Comparison of ENCODE assay signal across 11 mouse cellular contexts in the genomic region with DNA sequence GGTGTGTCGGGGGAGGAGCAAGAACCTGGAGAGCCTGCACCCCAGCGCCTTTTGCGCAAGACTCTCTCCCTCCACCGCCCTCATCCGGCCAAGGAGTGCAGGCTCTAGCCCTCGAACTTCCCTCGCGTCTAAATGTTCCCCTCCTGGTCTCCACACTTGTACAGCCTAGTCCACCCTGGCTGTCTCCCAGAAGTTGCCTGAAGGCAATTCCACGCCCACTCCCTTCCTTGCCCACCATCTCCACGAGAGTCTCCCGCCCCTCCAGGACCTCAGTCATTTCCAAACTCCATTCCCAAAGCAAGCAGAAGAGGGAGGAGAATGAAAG. TPM values are rescaled to one million over a fixed set of nuclear protein-coding genes. Genes with fewer than 3 reads are reported as not detected.
DNase-seq lines count a peak whose midpoint lies in the region; ATAC-seq and TF ChIP-seq lines count a peak whose summit lies in the region.
"Had no signal": no experiment of that assay in that cellular context is flagged by ENCODE, and none has a peak within 500 bp of the region (broad histone marks: within the 10 kb centered on the region; RNA-seq: fewer than 3 reads in every experiment).

No protein-coding gene starts in this region.

- peak; percentile 28; the same call in 1 of the 2 replicates for TF ChIP-seq CTCF in brain, embryonic 14.5 days (IDR thresholded peaks at IDR 0.05; ENCODE audit: borderline replicate concordance, extremely low read depth, insufficient read depth, insufficient read length)
- TF ChIP-seq CTCF in gastrocnemius, adult 2 months (IDR thresholded peaks at IDR 0.05): no peak

- no peak overlapping the region for H3K4me3 ChIP-seq in kidney, embryonic 15.5 days (replicated peaks)
- peak overlapping the region; percentile 80 for H3K4me3 ChIP-seq in forebrain, embryonic 12.5 days (replicated peaks)
- no peak overlapping the region for H3K4me3 ChIP-seq in midbrain, embryonic 16.5 days (ENCODE audit: low read depth, low read length)
- no peak overlapping the region for H3K4me3 ChIP-seq in gastrocnemius, adult 2 months

- peaks cover 42% of the 10 kb centered on the region for H3K4me1 ChIP-seq in kidney, embryonic 15.5 days
- H3K4me1 ChIP-seq in forebrain, embryonic 12.5 days: peaks cover 47% of the 10 kb centered on the region
- no peaks in the 10 kb centered on the region for H3K4me1 ChIP-seq in midbrain, embryonic 16.5 days (ENCODE audit: control insufficient read depth, insufficient read depth, low read length)

- intact Hi-C loops in gastrocnemius, adult 2 months (cut with DNase I): no loop called here

- DNase-seq in kidney, adult 9 months: no peak
- peak; percentile 44 for DNase-seq in brain, embryonic 14.5 days (ENCODE audit: low read depth)
- no peak for DNase-seq in gastrocnemius, adult 2 months
- DNase-seq in right cerebral cortex, postnatal 10 days (ENCODE audit: low spot score in 2 of 2): no peak
- DNase-seq in left cerebral cortex, adult 9 months (ENCODE audit: low spot score in 2 of 2): no peak
- DNase-seq: adrenal gland, adult 2 months; layer of hippocampus, adult 9-11 months had no signal

- no peak overlapping the region for H3K27ac ChIP-seq in kidney, embryonic 15.5 days
- no peak overlapping the region for H3K27ac ChIP-seq in forebrain, embryonic 12.5 days
- H3K27ac ChIP-seq in midbrain, embryonic 16.5 days (ENCODE audit: low read length): no peak overlapping the region
- no peak overlapping the region for H3K27ac ChIP-seq in gastrocnemius, adult 2 months

- no peak for TF ChIP-seq POLR2A in brain, embryonic 14.5 days (IDR thresholded peaks at IDR 0.05; ENCODE audit: borderline replicate concordance, extremely low read depth, insufficient read depth, insufficient read length, poor library complexity, severe bottlenecking)

- peak; percentile 30; the same call in 1 of the 2 replicates for ATAC-seq in kidney, embryonic 15.5 days (replicated peaks; ENCODE audit: low FRiP score)
- ATAC-seq in forebrain, embryonic 12.5 days (ENCODE audit: low FRiP score): peak; percentile 15; the same call in 1 of the 2 replicates
- 0 out of 2 replicates have a peak, but pooled peaks have one; percentile 31 for ATAC-seq in midbrain, embryonic 16.5 days

- no peaks in the 10 kb centered on the region for H3K9me3 ChIP-seq in kidney, embryonic 15.5 days (replicated peaks)
- no peaks in the 10 kb centered on the region for H3K9me3 ChIP-seq in forebrain, embryonic 12.5 days
- no peaks in the 10 kb centered on the region for H3K9me3 ChIP-seq in midbrain, embryonic 16.5 days (replicated peaks; ENCODE audit: control insufficient read depth, low read length, poor library complexity, severe bottlenecking)

- H3K4me2 ChIP-seq in kidney, embryonic 15.5 days: no peak overlapping the region
- peak overlapping the region; percentile 73 for H3K4me2 ChIP-seq in forebrain, embryonic 12.5 days
- no peak overlapping the region; the same call in 1 of the 2 replicates for H3K4me2 ChIP-seq in midbrain, embryonic 16.5 days (ENCODE audit: low read length)

- peaks cover 100% of the 10 kb centered on the region for H3K27me3 ChIP-seq in kidney, embryonic 15.5 days
- peaks cover 93% of the 10 kb centered on the region for H3K27me3 ChIP-seq in forebrain, embryonic 12.5 days
- H3K27me3 ChIP-seq in midbrain, embryonic 16.5 days (ENCODE audit: control insufficient read depth, insufficient read depth, low read depth, low read length): peaks cover 75% of the 10 kb centered on the region

- H3K9ac ChIP-seq in kidney, embryonic 15.5 days: no peak overlapping the region
- no peak overlapping the region for H3K9ac ChIP-seq in forebrain, embryonic 12.5 days
- H3K9ac ChIP-seq in midbrain, embryonic 16.5 days (ENCODE audit: low read depth, low read length): no peak overlapping the region

- WGBS in kidney, embryonic 15.5 days: 1% methylated on average over 11 of the region's 11 CpGs
- WGBS in forebrain, embryonic 12.5 days: 2% methylated on average over 11 of the region's 11 CpGs
- 2% methylated on average over 10 of the region's 11 CpGs for WGBS in midbrain, embryonic 16.5 days

- no peaks in the 10 kb centered on the region for H3K36me3 ChIP-seq in kidney, embryonic 15.5 days
- no peaks in the 10 kb centered on the region for H3K36me3 ChIP-seq in forebrain, embryonic 12.5 days (replicated peaks)
- no peaks in the 10 kb centered on the region for H3K36me3 ChIP-seq in midbrain, embryonic 16.5 days (ENCODE audit: control insufficient read depth, insufficient read depth, low read length)

RNA-seq across cellular contexts. Expression of gene Pax6, which starts 1.1 kb away (rescaled TPM):
- polyA plus RNA-seq in kidney, embryonic 15.5 days (2015; fragmentation: Nextera tagmentation; extraction: Ambion mirVana): 0.18 and 0.19 TPM in 2 replicates
- polyA plus RNA-seq in brain, embryonic 14.5 days (2012; rRNA removed): 63.3 and 76.2 TPM in 2 replicates
- polyA plus RNA-seq in forebrain, embryonic 12.5 days (2016; fragmentation: Nextera tagmentation; extraction: Ambion mirVana): 110 and 111 TPM in 2 replicates
- polyA plus RNA-seq in midbrain, embryonic 16.5 days (2015; fragmentation: Nextera tagmentation; extraction: Ambion mirVana): 17.4 and 25.7 TPM in 2 replicates
- total RNA-seq in gastrocnemius, adult 2 months (2021): not detected
- total RNA-seq: adrenal gland, adult 2 months had no signal
- polyA plus RNA-seq: adrenal gland, adult 2 months; heart, embryonic 16.5 days had no signal

Comparison
In these comparisons a context has a peak if more than half of its experiments do, and no peak if none do; other contexts are left out.
1. RNA of gene Pax6, which starts 1.1 kb away (polyA plus RNA-seq): 110 to 111 TPM in forebrain, embryonic 12.5 days, 63.3 to 76.2 TPM in brain, embryonic 14.5 days and 17.4 to 25.7 TPM in midbrain, embryonic 16.5 days; 0.18 to 0.19 TPM in kidney, embryonic 15.5 days; every median in the first group is over 10 times any median in the second.
2. Peak in every context shown above with its lines, with median percentiles within 50 percentile points of each other: ATAC-seq.